Mouse (Mus musculus): Measurements from ENCODE around the gene BC049352.

DNA sequence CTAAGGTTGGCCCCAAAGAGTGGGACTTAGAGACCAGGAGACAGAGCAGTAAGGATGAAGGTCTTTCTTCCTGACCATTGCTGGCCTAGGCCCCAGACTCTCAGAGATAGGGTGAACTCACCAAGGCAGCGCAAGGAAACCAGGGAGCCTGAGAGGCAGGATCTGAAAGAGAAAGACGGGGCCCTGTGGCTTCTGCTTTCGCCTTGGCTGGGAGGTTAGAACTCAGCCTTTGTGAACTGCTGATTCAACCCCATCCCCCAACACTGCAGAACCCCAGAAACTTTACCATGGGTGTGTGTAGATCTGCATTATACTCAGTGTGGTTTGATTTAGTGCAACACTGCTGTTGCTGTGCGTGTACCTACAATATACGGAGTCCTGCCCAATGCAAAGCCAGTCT is 2.5 kb upstream of the BC049352 start:
- TF ChIP-seq MYOD1 (IDR thresholded peaks at IDR 0.05; ENCODE audit: control insufficient read depth, insufficient read length, low read depth) (no peak), CTCF (IDR thresholded peaks at IDR 0.05; ENCODE audit: control insufficient read depth, insufficient read depth, insufficient read length) (no peak), CEBPB (IDR thresholded peaks at IDR 0.05; ENCODE audit: low read depth) (no peak), MAX (IDR thresholded peaks at IDR 0.05) (no peak)
